Mouse (Mus musculus) CD4-positive, CD25-positive, alpha-beta regulatory T cell, adult 4 months (primary cell): ENCODE data around the gene Pigl. TPM values are rescaled to one million over a fixed set of nuclear protein-coding genes. Genes with fewer than 3 reads are reported as not detected.

Experiments used
- ATAC-seq: one replicate; pipeline ENCODE4 v1.8.0; 2017
- polyA plus RNA-seq, 2 experiments: library from polyadenylated mRNA; unstranded; fragments of 100-300 nt; shearing (Covaris generic); gene quantifications; one replicate each; pipeline ENCODE4 v1.2.1; 2017

Pigl gene
- polyA plus RNA-seq, 2 experiments from 2014 or later: 9.2 to 13.9 TPM

DNA sequence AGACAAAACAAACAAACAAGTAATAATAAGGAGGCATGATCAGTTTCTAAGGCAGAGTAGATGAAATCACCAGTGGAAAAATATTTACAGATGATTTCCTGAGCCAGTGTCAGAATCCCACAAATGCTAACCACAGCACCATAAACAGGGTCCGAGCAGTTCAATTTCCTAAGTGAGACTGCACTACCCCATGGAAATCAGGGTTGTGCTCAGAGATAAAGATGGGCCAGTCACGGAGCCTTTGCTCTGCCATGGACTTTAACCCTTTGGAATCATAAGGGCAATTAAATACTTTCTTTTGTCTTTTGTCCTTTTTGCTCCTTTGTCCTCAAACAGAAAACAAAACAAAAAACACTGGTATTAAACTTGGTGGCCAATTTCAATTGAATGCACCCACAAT lies 64.0 kb downstream of the Pigl start:
- no peak for ATAC-seq

DNA sequence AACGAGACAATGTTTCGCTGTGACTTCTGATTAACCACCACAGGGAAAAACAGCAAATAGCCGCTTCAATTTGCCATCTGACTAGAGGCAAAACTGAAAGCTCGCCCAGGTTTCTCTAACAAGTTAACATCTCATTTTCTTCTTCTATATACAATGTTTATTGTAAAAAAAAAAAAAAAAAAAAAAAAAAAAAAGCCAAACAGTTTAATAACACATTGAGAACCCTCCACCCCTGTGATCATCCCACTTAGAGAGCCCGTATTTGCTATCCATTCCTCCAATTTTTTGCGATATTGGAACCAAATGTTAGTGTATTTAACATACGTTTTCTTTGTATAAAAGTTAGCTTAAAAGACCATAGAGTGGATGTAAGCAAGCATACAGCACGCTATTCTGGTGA lies 78.8 kb downstream of the Pigl start:
- no peak for ATAC-seq

DNA sequence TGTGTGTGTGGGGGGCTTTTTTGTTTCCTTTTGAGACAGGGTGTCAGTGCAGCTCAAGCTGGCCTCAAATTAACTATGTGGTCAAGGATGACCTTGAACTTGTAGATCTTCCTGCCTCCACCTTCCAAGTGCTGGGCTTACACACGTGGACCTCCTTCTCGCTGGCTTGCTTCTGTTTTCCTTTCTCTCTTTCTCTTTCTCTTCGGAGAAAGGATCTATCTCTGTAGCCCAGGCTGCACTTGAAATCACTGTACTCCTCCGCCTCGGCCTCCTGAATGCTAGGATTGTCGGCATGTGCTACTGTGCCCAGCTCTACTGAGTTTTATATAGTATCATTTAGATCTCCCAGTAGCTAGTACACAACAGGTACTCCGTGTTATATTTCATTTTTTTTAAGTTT lies 79.3 kb downstream of the Pigl start:
- no peak for ATAC-seq

DNA sequence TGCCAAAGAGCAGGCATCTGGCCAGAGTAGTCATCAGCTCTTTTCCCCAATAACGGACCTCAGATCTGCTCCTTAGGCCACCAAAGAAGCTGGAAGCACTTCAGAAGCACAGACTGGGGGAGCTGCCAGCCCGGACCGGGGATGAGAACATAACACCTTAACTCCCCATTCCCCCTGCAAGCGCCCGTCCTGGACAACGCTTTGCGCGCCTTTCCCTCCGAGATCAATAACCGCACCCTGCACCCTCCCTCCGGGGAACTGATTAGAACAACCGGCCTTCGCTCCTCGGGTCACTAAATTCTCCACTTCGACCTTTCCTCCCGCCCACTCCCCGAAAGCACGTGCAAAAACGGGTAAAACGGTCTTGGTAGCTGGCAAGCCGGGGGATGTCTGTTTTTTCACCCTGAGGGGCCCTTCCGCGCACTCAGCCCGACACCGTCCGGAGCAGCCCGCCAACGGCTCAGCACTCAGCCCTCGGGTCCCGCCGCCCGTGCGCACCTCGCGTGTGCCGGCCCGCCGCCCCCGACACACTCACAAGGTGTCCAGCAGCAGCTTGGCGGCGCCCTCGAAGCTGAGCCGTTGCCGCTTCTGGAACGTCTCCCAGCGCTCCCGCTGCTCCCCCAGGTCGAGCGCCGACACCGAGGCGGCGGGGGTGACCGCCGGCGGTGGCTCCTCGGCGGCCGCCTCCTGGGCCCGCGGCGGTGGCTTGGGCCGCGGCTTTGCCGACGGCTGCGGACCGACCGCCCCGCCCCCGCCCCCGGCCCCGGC lies 80.2 kb downstream of the Pigl start:
- ATAC-seq: peak; percentile 66

DNA sequence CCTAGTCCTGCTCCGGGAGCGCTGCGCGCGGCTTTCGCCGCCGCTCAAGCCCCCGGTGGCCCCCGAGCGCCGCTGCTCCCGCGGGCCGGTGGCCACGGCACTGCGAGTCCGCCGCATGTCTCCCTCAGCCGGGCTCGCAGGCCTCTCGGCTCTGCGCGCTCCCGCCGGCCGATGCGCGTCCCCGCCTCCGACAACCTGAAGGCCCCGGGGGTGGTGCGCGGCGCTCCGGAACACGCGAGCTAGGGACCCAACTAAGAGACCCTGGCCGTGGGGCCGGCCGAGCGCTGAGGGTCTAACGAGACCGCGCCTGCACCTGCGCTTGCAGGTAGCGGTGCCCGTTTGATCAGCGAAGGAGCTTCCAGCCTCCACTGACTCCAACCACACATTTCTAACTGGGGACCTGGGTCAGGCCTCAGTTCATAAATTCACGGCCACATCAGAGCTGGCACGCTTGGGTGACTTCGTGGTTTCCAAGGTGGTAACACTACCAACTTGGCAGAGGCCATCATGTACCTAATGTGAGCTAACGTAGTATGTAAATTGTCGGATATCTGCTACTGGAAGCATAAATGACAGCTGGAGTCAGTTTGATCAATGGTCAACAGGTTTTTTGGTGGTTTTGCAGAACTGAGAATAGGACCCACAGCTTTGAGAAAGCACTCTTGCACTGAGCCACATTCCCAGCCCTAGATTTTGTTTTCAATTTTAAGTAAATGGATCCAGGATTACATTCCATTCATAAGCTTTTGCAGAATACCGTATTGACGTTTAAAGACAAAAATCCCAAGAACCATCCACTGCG lies 81.0 kb downstream of the Pigl start, which contains the start of gene Cenpv:
TSS of gene Cenpv (minus strand) at position 173 of the 802 bp plus-strand sequence.
- peak; percentile 51 for ATAC-seq

DNA sequence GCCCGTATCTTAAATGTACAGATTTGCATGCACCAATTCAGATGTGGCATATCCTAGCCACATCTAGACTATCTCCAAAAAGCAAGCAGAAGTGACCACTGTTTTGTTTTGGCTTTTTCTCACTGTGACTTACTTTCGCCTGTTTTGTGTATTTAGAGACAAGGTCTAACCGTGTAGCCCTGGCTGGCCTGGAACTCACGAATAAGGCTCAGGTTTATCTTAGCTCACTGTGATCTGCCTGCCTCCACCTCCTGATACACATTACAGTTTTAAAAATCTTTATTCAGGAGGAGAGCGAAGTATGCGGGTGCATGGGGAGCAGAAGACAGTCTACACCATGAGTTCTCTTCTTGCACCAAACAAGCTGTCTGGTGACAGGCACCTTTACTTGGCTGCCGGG lies 81.9 kb downstream of the Pigl start:
- no peak for ATAC-seq

DNA sequence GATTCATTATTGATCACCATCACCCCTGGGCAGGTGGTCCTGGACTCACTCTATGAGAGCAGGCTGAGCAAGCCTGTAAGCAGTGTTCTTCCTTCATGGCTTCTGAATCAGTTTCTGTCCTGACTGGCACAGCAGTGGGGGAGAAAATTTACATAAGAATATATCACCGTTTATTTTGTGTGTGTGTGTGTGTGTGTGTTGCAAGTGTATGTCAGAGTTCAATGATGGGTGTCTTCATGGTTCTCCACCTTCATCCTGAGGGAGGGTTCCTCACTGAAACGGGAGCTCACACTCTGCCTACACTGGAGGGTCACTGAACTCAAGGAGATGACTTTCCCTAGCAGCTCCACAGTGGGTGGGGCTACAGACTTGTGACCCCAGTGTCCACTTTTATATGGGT lies 82.7 kb downstream of the Pigl start:
- ATAC-seq: no peak

DNA sequence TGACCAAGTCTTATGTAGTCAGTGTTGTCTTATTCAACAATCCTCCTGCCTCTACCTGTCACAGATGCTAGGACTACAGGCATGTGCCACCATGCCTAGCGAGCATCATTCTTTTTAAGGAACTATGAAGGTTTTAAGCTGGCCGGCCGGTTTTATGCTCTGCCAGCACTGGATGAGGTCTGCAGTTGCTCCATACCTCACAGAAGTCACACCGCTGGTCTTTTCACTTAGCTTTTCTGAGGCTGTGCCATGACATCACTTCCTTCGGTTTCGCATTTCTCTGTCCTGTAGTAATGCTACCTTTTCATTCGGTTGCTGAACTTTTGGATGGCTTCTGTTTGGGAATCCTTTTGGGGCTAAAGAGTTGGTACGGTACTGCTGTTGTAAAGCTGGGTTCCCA lies 83.3 kb downstream of the Pigl start:
- no peak for ATAC-seq

DNA sequence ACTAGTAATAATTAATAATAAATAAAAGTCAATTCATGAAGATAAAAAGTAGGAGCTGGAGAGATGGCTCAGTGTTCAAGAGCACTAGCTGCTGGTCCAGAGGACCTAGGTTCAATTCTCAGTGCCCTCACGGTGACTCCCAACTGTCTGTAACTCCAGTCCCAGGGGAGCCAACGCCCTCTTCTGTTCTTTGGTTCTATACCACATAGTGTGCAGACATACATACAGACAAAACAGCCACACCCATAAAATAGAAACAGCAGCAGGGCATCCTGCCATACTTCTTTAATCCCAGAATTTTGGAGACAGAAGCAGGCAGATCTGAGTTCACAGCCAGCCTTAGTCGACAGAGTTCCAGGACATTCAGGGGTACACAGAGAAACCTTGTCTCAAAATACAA lies 85.7 kb downstream of the Pigl start:
- no peak for ATAC-seq

DNA sequence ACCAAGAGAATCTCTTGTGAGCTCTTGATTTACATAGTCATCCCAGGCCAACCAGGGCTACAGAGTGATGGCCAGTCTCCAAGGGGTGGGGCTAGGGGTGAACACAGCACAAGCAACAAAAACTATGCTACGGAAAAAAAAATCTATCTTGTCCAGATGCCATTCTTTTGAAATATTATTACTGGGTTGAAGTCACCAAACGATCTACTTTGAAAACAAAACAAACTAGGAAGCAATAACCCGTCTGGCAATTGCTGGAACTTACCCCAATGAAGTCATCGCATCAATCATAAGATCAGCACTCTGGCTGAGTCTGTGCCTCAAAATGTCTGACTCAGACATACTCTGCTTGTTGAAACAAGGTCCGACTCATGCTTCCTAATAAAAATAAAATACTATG lies 91.5 kb downstream of the Pigl start:
- ATAC-seq: peak; percentile 19

DNA sequence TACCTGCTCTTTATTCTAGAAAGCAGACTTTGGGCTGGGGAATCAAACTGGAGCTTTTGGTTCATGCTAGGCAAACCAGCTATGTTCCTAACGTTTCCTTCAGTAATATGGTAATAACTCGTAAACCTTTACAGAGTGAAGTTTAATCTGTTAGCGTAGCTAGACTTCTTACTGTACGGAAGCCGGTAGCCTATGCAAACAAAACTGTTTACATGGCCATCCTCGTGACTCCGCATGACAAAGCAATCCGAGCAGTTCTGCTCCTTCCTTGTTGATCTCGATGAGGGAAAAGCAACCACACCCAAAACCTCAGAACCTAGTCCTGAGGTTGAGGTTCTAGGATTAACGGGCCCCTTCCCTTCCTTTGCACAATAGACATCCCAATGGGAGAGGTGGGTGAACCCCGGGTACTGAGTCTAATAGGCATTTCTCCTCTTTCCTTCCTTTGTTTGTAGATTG lies 92.0 kb downstream of the Pigl start:
- no peak for ATAC-seq

DNA sequence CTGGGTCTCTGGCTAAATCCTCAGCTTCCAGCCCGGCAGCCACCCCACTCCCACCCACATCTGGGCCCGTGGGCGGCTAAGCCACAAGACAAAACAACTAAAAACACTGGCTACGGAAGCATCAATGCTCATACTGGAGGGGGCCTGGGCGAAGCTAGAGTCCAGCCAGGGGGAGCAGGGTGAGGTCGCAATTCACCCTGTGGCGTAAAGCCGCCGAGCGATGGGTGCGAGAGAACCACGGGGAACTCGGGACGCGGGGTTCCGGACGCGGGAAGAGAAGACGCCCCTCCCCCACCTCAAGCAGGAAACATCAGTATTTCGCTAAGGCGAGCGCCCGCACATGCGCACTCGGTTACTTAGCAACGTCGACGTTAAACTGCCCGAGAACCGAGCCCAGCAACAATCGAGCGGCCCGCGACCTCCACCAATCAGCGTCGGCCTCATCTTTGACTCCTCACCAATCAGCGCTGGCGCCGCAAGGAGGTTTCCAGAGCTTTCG lies 92.5 kb downstream of the Pigl start, which contains the start of gene Ubb:
TSS of gene Ubb (plus strand) at position 445 of the 499 bp plus-strand sequence.
- peak; percentile 88 for ATAC-seq

DNA sequence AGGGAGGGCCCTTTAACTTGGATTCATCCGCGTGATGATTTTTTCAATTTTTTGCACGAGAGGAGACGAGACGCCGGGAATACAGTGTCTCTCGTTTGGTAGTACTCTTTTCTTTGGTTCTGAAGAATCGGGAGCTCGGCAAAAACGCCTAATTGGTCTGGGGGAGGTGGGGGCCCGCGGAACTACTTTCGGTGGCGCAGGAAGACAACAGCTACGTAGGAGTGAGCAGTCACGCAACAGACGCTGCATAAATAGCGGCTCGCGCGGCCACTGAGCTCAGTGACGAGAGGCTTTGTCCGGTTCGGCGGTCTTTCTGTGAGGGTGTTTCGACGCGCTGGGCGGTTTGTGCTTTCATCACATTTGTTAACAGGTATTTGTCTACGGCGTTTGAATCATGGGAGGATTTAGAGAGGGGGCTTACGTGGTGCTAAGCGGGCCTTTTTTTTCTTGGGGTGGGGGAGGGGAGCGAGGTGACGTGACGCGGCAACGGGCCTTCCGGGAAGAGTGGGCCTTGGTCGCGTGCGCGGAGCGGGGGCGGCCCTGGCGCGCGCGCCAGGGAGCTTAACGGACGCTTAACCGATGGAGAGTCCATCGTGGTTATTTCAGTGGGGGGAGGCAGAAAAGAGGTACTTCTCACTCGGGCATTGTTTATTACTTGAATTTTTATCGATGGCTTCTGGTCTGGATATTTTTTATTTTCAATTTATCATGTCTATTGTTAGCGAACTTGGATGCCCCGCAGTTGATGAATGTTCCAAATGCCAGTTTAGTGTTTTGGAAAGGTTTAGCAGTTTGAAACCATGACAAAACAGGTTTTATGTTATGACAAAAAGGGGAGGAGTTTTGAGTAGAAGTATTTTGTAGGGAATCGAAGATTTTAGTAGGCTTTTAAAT lies 93.2 kb downstream of the Pigl start:
- peak; percentile 59 for ATAC-seq

DNA sequence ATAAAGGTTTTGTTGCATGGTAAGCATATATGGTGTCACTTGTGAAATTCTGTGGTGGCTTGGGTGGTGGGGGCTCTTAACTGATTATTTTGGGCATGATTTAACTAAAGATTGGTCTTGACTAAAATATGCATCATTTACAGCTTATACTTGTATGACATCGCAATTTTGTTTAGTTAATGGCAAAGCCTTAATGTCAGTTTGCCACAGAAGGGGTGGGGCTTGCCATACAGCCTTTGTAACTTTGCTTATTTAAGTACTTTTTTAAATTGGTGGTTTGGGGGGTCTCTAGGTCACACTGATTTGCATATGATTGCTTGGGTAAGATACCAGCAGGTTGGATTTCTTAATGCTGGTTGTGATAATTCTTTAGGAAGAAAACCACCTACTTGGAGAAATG lies 94.9 kb downstream of the Pigl start:
- ATAC-seq: no peak

DNA sequence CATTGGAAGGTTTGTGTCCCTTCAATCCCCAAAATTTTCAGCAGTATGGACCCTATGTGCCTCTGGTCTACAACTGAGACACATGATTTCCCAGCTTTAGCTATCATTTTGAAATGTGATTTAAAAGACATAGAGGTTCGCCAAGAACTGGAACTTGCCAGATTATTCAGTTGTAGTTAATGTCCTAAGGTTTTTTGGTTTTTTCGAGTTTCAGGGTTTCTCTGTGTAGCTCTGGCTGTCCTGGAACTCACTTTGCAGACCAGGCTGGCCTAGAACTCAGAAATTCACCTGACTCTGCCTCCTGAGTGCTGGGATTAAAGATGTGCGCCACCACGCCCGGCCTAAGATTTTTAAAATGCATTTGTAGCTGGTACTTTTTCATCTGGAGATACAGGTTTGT lies 95.4 kb downstream of the Pigl start:
- no peak for ATAC-seq

DNA sequence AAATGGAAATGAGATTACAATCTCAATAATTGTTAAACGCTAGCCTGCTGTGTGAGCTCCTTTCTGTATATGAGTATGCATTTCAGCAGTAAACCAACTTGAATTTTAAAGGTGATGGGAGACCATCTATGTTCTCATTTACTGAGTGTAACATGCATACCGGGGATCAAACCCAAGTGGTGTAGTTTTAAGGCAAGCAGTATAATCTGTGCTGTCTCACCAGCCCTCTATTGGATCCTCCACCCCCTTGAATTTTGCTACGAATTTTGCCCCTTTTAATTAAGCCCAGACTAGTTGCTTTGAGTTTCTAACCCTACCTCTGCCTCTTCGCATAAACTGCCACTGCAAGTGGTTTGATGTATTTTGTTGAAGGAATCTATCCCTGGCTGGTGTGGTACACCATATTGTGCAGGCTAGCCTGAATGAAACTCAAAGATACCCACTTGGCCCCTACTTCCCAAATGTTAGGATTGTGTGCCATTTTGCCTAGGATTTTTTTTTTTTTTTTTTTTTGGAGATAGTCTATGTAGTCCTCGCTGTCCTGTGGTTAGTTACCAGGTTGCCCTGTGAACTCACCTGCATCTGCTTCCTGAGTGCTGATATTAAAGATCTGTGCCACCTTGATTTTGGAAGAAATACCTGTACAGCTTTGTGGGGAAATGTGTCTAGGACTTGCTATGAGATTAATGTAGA lies 96.0 kb downstream of the Pigl start:
- ATAC-seq: no peak

DNA sequence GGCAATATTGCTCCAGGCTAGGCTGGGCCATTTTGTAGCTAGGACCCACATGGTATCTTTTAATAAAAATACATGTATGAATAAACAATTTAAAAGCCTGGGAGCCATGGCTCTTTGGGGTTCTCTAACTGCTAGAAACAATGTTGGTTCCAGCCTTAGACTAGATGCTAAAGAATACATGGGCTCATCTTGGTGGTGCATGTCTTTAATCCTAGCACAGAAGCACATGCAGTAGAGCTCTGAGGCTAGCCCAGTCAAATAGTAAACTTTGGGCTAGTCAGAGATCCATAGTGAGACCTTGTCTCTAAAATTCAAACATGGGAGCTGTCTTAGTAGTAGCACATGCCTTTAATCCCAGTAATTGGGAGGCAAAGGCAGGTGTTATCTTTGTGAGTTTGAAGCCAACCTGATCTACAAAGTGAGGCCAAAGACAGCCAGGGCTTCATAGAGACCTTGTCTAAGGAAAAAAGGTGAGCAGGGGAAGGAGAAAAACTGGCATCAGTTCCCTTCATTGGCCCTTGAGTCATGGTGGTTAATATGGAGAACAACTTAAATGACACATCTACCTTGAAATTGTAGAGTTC lies 96.8 kb downstream of the Pigl start:
- no peak for ATAC-seq

DNA sequence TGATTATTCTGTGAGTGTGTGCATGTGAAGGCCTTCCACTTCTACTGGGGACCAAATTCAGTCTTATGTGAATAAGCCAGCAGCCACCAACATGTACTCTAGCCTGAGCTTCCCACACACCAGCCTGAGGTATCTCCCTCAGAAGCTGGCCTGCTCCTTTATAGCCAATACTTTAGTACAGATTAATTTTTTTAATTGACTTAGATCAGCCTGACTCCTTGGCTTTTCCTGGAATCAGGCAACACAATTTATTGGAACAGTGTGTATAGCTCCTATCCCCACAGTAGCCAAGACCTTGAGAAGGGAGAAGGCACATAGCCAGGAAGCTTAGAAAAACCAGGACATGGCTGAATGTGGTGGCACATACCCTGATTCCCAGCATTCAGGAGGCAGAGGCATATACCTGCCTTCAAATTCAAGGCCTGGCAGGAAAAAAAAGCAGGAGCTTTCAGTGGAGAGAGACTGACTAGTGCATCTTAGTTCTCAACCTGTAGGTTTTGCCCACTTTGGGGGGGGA lies 97.7 kb downstream of the Pigl start:
- no peak for ATAC-seq

DNA sequence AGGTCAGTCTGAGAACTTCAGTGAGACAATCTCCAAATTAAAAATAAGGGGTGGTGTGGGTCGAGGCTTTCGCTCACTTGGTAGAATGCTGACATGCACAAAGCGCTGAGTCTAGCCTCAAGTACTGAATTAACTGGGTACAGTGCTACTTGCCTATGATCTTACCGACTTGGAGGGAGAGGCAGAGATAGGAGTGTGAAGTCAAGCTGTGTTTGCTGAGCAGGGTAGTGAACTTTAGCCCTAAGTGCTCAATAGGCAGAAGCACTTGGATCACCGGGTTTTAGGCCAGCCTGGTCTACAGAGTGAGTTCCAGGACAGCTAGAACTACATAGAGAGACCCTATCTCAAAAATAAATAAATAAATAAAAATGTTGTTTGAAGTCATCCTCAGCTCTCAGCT lies 98.9 kb downstream of the Pigl start:
- ATAC-seq: no peak

DNA sequence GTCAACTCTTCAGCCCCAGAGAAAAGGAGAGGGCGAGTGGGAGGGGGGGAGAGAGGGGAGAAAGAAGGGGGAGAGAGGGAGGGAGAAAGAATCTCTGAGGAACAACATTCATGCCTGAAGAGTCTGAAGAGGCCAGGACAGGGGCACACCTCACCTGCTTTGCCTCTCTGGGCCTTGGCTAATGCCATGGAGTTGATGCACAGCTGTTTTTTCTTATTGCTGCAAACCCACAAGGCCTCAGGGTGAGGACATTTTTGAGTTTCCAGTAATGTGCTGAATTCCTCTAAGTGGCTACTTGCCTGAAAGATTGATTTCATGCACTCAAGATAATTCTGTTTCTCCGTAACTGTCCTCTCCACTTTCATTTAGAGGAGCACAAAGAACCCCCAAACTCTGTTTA lies 99.9 kb downstream of the Pigl start:
- ATAC-seq: no peak

DNA sequence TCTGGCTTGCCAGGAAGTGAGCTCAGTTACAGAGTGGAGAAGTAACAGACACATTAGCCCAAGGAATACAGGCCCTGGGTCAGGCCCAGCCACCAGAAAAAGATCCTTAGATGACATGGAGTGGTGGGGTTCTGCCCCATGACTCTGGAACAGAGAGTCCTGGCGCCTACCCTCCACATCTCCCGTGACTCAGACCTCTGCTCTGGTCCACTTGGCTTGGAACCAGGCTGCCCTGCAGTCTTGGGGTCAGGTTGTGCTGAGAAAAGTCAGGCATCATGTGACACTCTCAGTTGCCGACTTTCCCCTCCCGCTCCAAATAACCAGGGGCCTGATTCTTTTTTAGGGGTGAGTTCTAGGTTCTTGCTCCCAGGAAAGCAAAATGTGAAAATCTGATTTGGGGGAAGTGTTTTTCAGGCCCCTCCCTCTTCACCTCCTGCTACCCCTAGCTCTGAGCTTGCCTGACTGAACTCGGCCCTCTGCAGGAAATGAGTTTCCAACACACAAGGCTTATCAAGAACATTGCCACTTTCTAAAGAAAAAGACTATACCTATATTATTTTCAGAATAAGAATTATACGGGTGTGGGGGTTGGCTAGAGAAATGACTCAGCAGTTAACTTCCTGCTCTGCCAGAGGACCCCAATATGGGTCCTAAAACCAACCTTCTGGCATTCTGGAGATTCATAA lies 100.8 kb downstream of the Pigl start:
- peak; percentile 55 for ATAC-seq
